Mouse (Mus musculus) C2C12 (cell line): ENCODE measurements around the gene Bst2. TPM values are rescaled to one million over a fixed set of nuclear protein-coding genes. Genes with fewer than 3 reads are reported as not detected.

Experiments used
- H3K27me3 ChIP-seq: one replicate; pipeline ENCODE4 v1.6.1; 2011; ENCODE audit not compliant: control insufficient read depth, insufficient read depth, insufficient read length
- H3K36me3 ChIP-seq: one replicate; pipeline ENCODE4 v1.6.1; 2011; ENCODE audit not compliant: control insufficient read depth, insufficient read depth
- H3K4me3 ChIP-seq: one replicate; pipeline ENCODE4 v1.5.1; 2011; ENCODE audit warnings: mild to moderate bottlenecking, control low read depth; ENCODE audit not compliant: poor library complexity, insufficient read depth, severe bottlenecking
- H3K79me2 ChIP-seq: one replicate; pipeline ENCODE4 v1.6.1; 2011; ENCODE audit not compliant: control insufficient read depth, insufficient read depth
- H3K79me3 ChIP-seq: one replicate; pipeline ENCODE4 v1.6.1; 2011; ENCODE audit warnings: low read depth, control low read depth
- H3ac ChIP-seq: one replicate; pipeline ENCODE3; 2011; ENCODE audit warnings: low read depth; ENCODE audit not compliant: control insufficient read depth, insufficient read length
- CEBPB ChIP-seq: IDR thresholded peaks from one replicate; pipeline ENCODE4 v1.6.1; 2011; ENCODE audit warnings: low read depth, mild to moderate bottlenecking, control low read depth, moderate library complexity
- CTCF ChIP-seq: IDR thresholded peaks from one replicate; pipeline ENCODE4 v1.5.1; 2011; ENCODE audit not compliant: control insufficient read depth, insufficient read depth, insufficient read length
- FOSL1 ChIP-seq: IDR thresholded peaks from one replicate; pipeline ENCODE4 v1.8.0; 2011; ENCODE audit warnings: mild to moderate bottlenecking, low read length; ENCODE audit not compliant: poor library complexity, insufficient read depth, severe bottlenecking
- MAX ChIP-seq: IDR thresholded peaks from one replicate; pipeline ENCODE4 v1.6.1; 2011; ENCODE audit warnings: mild to moderate bottlenecking, control low read depth
- MYOD1 ChIP-seq: IDR thresholded peaks from one replicate; pipeline ENCODE4 v1.6.1; 2011; ENCODE audit warnings: low read depth; ENCODE audit not compliant: control insufficient read depth, insufficient read length
- MYOG ChIP-seq: IDR thresholded peaks from one replicate; pipeline ENCODE4 v1.6.1; 2011; ENCODE audit not compliant: control insufficient read depth, insufficient read length; ENCODE audit errors: extremely low read depth
- USF1 ChIP-seq: IDR thresholded peaks from one replicate; pipeline ENCODE4 v1.6.1; 2011; ENCODE audit warnings: low read depth, mild to moderate bottlenecking, control low read depth, moderate library complexity
- polyA plus RNA-seq: library from polyadenylated mRNA; unstranded; fragments of >200 nt; fragmentation: generic; extraction: Trizol; gene quantifications from one replicate; pipeline ENCODE4 v1.2.1, GENCODE M21; 2012; ENCODE audit warnings: missing spikeins

Gene Bst2
- polyA plus RNA-seq, 1 experiment = 12.1 TPM

DNA sequence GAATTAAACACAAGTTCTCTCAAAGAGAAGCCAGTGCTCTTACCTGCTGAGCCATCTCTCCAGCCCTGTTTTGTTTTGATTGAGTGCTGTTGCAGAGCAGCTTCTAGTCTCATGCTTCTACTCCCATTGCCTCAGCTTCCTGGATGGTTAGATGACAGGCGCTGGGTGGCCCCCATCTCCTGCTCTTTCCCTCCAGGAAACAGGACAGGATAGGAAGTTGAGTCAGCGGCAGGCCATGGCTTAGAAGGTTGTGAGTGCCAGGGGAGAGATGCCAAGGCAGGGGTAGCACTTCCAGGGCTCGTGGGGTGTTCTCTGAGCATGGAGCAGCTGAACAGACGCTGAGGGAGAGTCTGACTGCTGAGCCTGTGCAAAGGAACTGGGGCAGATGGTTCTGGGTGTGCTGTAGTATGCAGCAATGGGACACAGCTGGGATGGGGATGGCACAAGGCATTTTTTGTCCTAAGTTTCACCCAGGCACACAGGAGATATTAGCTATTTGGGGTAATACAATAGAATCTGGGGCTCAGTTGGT, 40.7 kb upstream of the Bst2 start:
- Histone ChIP-seq H3K27me3 (no peaks in the 10 kb centered on the region), H3K79me3 (peaks cover 17% of the 10 kb centered on the region), H3ac (no peak overlapping the region), H3K36me3 (peaks cover 16% of the 10 kb centered on the region), H3K79me2 (peaks cover 32% of the 10 kb centered on the region), H3K4me3 (no peak overlapping the region)
- TF ChIP-seq FOSL1 (no peak), USF1 (no peak), MYOG (no peak), CTCF (no peak), CEBPB (no peak), MYOD1 (no peak)

- H3ac ChIP-seq = no peak overlapping the region
- no peaks in the 10 kb centered on the region for H3K36me3 ChIP-seq
- peak; percentile 46 for TF ChIP-seq MYOD1
- TF ChIP-seq USF1 = no peak
- H3K27me3 ChIP-seq = no peaks in the 10 kb centered on the region
- peaks cover 9% of the 10 kb centered on the region for H3K79me2 ChIP-seq
- H3K4me3 ChIP-seq = no peak overlapping the region
- peaks cover 2% of the 10 kb centered on the region for H3K79me3 ChIP-seq
These were observed 37.8 kb upstream of the Bst2 start for GRCm38 (mm10) chr8:71575020-71575419.

GRCm38 (mm10) chr8:71574426-71574825, 37.2 kb upstream of the Bst2 start:
- TF ChIP-seq CEBPB (no peak), USF1 (no peak), CTCF (no peak), MAX (no peak), MYOG (no peak), FOSL1 (no peak), MYOD1 (no peak)
- no peaks in the 10 kb centered on the region for H3K79me3 ChIP-seq
- no peak overlapping the region for H3ac ChIP-seq
- H3K79me2 ChIP-seq = peaks cover 3% of the 10 kb centered on the region
- H3K4me3 ChIP-seq = no peak overlapping the region
- H3K36me3 ChIP-seq = no peaks in the 10 kb centered on the region
- H3K27me3 ChIP-seq = no peaks in the 10 kb centered on the region

DNA sequence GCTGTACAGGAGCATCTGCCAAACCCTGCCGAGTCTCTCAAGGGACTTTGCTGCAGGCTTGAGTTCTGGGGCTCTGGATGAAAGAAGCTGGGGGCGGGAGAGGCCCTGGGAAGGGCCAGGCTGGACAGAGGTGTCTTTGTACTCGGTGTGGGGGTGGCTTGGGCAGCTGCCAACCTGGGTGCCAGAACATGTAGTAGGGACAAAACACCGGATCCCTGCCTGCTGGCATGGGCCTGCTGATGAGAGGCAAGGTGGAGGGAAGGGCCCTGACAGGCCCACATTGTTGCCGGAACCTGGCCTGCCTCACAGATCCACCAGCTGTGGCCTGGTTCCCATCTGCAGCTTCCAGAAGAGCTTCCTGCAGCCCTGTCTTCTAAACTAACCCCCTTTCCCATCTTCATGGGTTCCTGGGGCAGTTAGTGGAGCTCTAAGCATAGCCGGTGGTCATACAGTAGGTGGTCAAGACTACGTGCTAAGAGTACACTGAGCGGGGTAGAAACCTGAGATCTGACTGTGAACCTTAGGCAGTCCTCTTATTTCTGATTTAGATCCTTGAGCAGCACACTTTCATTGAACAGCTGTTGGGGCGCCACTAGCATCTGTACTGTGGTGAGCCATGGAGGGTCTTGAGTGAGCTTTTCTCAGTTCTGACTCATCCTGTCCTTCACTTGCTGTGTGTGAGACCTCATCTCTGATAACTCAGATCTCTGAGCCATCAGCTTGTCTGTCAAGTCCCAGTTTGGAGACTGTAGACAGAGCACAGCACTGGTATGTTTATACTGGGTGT, 35.8 kb upstream of the Bst2 start:
- no peak overlapping the region for H3K4me3 ChIP-seq
- TF ChIP-seq CEBPB = no peak
- no peak for TF ChIP-seq USF1
- peak; percentile 68 for TF ChIP-seq MYOD1
- no peak for TF ChIP-seq MAX
- TF ChIP-seq CTCF = no peak
- no peak for TF ChIP-seq MYOG
- no peak for TF ChIP-seq FOSL1
- H3K36me3 ChIP-seq = no peaks in the 10 kb centered on the region
- H3K79me2 ChIP-seq = no peaks in the 10 kb centered on the region
- H3K27me3 ChIP-seq = no peaks in the 10 kb centered on the region
- H3K79me3 ChIP-seq = no peaks in the 10 kb centered on the region
- no peak overlapping the region for H3ac ChIP-seq

GRCm38 (mm10) chr8:71572077-71572476, 34.8 kb upstream of the Bst2 start:
- no peaks in the 10 kb centered on the region for H3K36me3 ChIP-seq
- TF ChIP-seq USF1 = no peak
- H3ac ChIP-seq = no peak overlapping the region
- H3K79me2 ChIP-seq = no peaks in the 10 kb centered on the region
- no peaks in the 10 kb centered on the region for H3K27me3 ChIP-seq
- no peaks in the 10 kb centered on the region for H3K79me3 ChIP-seq
- no peak overlapping the region for H3K4me3 ChIP-seq

- Histone ChIP-seq H3K79me3 (no peaks in the 10 kb centered on the region), H3K36me3 (no peaks in the 10 kb centered on the region), H3K27me3 (no peaks in the 10 kb centered on the region), H3ac (peak overlapping the region; percentile 66), H3K79me2 (no peaks in the 10 kb centered on the region), H3K4me3 (peak overlapping the region; percentile 25)
- TF ChIP-seq CEBPB = no peak
- no peak for TF ChIP-seq MYOG
- no peak for TF ChIP-seq FOSL1
- no peak for TF ChIP-seq MYOD1
- TF ChIP-seq USF1 = peak; percentile 77
These were observed 33.2 kb upstream of the Bst2 start for GRCm38 (mm10) chr8:71570291-71570954.
